Mouse (Mus musculus): ENCODE measurements around the gene Slc25a36.

Gene Slc25a36

GRCm38 (mm10) chr9:97041633-97042032 is 69.3 kb downstream of the Slc25a36 start:
- no peak for DNase-seq (ENCODE audit: low spot score)

- no peak for DNase-seq (ENCODE audit: low spot score)
Observed at GRCm38 (mm10) chr9:97038010-97038409, 72.9 kb downstream of the Slc25a36 start.

DNA sequence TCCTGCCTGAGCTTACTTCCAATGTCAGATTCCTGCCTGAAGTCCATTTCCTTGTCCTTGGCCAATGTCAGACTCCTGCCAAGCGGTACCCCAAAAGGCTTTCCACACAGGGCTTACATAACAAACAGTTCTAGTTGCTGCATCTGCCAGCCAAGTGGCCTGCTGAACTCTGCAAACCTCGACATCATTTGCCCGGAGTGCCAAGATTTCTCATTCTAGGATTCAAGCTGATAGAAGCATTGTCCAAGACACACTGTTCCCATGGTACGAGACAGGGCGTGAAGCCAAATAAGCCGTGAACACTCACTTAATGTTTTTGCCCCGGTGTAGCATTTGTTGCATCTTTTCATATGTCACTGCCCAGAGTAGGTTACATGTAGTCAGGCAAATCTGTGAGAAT is 74.3 kb downstream of the Slc25a36 start:
- no peak for DNase-seq (ENCODE audit: low spot score)

- no peak for DNase-seq (ENCODE audit: low spot score)
Observed at GRCm38 (mm10) chr9:97027361-97027760, 83.6 kb downstream of the Slc25a36 start.

DNA sequence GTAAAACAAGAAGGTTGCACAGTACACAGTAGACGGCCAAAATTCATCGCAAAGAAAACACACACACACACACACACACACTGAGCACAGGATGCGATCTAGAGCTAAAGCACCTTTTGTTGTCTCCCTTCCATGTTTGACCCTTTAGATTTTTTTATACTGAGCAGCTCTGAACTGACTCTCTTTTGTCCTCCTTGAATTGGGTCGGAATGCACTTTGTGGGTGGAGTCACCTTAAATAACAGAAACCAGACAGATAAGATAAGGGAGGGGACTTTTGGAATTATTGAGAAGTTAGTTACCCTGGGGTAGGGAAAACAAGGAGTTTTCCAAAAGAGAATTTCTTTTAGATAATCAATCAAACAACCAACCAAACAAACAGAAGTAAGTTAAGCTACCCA is 85.0 kb downstream of the Slc25a36 start:
- no peak for DNase-seq (ENCODE audit: low spot score)
